Mouse (Mus musculus): Measurements from ENCODE around the gene Slc35e1.

Slc35e1 gene

GRCm38 (mm10) chr8:72491680-72492621, at the start of gene Slc35e1:
Gene Slc35e1 (minus strand): TSS chr8:72492614.
- no peak for DNase-seq

- DNase-seq: peak; percentile 33
Measured at GRCm38 (mm10) chr8:72539234-72539633, 46.8 kb upstream of the Slc35e1 start.

GRCm38 (mm10) chr8:72534888-72535287, 42.5 kb upstream of the Slc35e1 start:
- no peak for DNase-seq

- DNase-seq: no peak
Measured at GRCm38 (mm10) chr8:72532103-72532502, 39.7 kb upstream of the Slc35e1 start.

- no peak for DNase-seq
Measured at GRCm38 (mm10) chr8:72521888-72522287, 29.5 kb upstream of the Slc35e1 start.

GRCm38 (mm10) chr8:72517421-72517988, 25.1 kb upstream of the Slc35e1 start:
- no peak for DNase-seq

- no peak for DNase-seq
Measured at GRCm38 (mm10) chr8:72513158-72513557, 20.7 kb upstream of the Slc35e1 start.

GRCm38 (mm10) chr8:72512648-72513047, 20.2 kb upstream of the Slc35e1 start:
- no peak for DNase-seq

- DNase-seq: no peak
Measured at GRCm38 (mm10) chr8:72507505-72507904, 15.1 kb upstream of the Slc35e1 start.

- no peak for DNase-seq
Measured at GRCm38 (mm10) chr8:72504637-72505314, 12.4 kb upstream of the Slc35e1 start.

- DNase-seq: peak; percentile 26
Measured at GRCm38 (mm10) chr8:72504137-72504536, 11.7 kb upstream of the Slc35e1 start.

- no peak for DNase-seq
Measured at GRCm38 (mm10) chr8:72500521-72500931, 8.1 kb upstream of the Slc35e1 start.

- DNase-seq: no peak
Measured at GRCm38 (mm10) chr8:72499521-72500284, 7.3 kb upstream of the Slc35e1 start.

- DNase-seq: no peak
Measured at GRCm38 (mm10) chr8:72498527-72498926, 6.1 kb upstream of the Slc35e1 start.

GRCm38 (mm10) chr8:72497911-72498310, 5.5 kb upstream of the Slc35e1 start:
- no peak for DNase-seq

GRCm38 (mm10) chr8:72496217-72496616, 3.8 kb upstream of the Slc35e1 start:
- no peak for DNase-seq

- DNase-seq: no peak
Measured at GRCm38 (mm10) chr8:72495411-72496111, 3.1 kb upstream of the Slc35e1 start.

- DNase-seq: no peak
Measured at GRCm38 (mm10) chr8:72493381-72493780, 967 bp upstream of the Slc35e1 start.

GRCm38 (mm10) chr8:72492622-72493081, 238 bp upstream of the Slc35e1 start:
- peak; percentile 100 for DNase-seq

GRCm38 (mm10) chr8:72491017-72491416, 1.4 kb downstream of the Slc35e1 start:
- DNase-seq: no peak

- DNase-seq: no peak
Measured at GRCm38 (mm10) chr8:72487014-72487413, 5.4 kb downstream of the Slc35e1 start.
